Mouse (Mus musculus): ENCODE measurements at regions not wholly inside any gene's neighbourhood (a gene's known extent, or its start where the extent isn't known, plus 50 kb on each side); places are given as distances from the start of the nearest gene placed in this dataset.

GRCm38 (mm10) chr7:88945338-88945737 is 458.7 kb downstream of the Tmem135 start:
- no peak for DNase-seq

DNA sequence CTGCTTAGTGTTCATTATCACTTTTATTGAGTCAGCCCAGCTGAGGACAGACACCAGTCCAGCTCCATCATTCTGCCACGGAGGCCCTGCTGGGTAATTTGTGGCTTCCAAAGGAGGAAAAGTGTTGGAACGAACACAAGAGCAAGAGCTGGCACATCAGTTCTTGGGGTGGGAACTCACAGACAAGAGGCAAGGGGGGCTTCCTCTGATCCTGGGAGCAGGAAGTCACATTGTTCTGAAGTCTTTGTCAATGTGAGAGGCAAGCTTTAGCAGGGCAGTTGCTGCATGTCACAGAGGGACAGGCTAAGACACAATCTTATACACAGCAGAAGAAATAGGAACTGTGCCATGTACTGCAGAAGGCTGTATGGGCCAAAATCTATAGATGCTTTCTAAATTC is 459.1 kb downstream of the Tmem135 start:
- no peak for DNase-seq

GRCm38 (mm10) chr7:88941246-88941910 is 462.6 kb downstream of the Tmem135 start:
- no peak for DNase-seq

DNA sequence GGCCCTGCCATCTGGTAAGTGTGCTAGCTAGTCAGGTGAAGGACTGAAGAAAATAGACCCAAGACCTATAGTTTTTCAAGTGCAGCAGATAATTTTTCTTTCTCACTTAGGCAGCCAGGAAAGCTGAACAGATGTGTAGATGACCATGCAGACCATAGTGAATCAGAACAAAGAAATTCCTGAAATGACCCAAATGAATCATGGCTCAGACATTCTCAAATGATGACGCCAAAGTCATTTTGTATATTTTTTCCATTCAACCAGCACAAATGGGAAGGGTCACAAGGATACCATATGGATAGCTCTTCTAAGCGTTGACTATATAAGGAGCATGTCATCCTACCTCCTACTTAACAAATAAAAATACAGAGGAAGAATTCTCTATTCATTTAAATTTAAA is 463.8 kb downstream of the Tmem135 start:
- no peak for DNase-seq

DNA sequence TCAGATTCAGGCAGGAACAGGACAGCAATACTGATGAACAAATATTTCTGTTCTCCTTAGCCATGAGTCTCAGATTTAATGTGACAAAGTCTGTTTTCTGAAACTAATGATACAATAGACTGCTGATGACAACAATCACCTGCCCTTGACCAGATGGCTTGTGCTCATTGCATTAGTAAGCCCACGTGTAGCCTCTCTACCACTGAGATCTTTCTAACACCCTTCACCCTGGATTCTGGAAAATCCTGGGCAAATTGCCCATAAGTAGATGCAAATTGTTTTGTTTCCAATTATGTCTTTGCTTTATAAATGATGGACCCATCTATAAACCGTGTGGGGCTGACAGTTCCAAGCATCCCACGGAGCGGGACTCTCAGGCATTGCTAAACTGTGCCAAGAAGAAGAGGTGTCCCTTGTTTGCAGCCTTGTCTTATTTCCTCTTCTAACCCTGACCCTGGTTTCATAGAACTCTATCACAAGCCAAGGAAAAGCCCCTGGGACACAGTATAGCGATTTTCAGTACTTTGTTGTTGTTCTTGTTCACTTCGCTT is 475.7 kb downstream of the Tmem135 start:
- DNase-seq = no peak

Data from retina, postnatal 1 day (tissue).